Mouse (Mus musculus) embryonic facial prominence, embryonic 12.5 days (tissue): ENCODE data around the gene Synpr. TPM values are rescaled to one million over a fixed set of nuclear protein-coding genes. Genes with fewer than 3 reads are reported as not detected.
A peak's percentile ranks its signal among the peaks of the same experiment; 100 is the strongest.

Source experiments
- ATAC-seq: fragments of 200-750 bp; cut with Nextera tagmentation; 2 replicates; pipeline ENCODE4 v1.8.0; 2017; ENCODE audit not compliant: insufficient number of reproducible peaks, insufficient read depth, low FRiP score, low TSS enrichment
- H3K27ac ChIP-seq: fragments of 300-500 bp; sonication (generic); 2 replicates; pipeline ENCODE4 v1.5.1; 2016; ENCODE audit warnings: mild to moderate bottlenecking
- H3K27me3 ChIP-seq: fragments of 300-500 bp; sonication (generic); 2 replicates; pipeline ENCODE4 v1.6.1; 2016; ENCODE audit warnings: mild to moderate bottlenecking, moderate library complexity
- H3K36me3 ChIP-seq: fragments of 300-500 bp; sonication (generic); 2 replicates; pipeline ENCODE4 v1.6.1; 2016; ENCODE audit warnings: mild to moderate bottlenecking
- H3K4me1 ChIP-seq: fragments of 300-500 bp; sonication (generic); 2 replicates; pipeline ENCODE4 v1.6.1; 2016
- H3K4me2 ChIP-seq: fragments of 300-500 bp; sonication (generic); replicated peaks from 2 replicates; pipeline ENCODE4 v1.6.1; 2016; ENCODE audit warnings: mild to moderate bottlenecking, moderate library complexity
- H3K4me3 ChIP-seq: fragments of 300-500 bp; sonication (generic); 2 replicates; pipeline ENCODE4 v1.5.1; 2016; ENCODE audit warnings: mild to moderate bottlenecking
- H3K9ac ChIP-seq: fragments of 300-500 bp; sonication (generic); 2 replicates; pipeline ENCODE4 v1.6.1; 2016; ENCODE audit warnings: mild to moderate bottlenecking, moderate library complexity
- H3K9me3 ChIP-seq: fragments of 300-500 bp; sonication (generic); 2 replicates; pipeline ENCODE4 v1.6.1; 2016; ENCODE audit warnings: mild to moderate bottlenecking, moderate library complexity
- WGBS: fragments of 180-500 bp; shearing (Covaris S2); methylation state at CpG from one replicate; pipeline ENCODE4 v1.1.7; 2016; 5-methylcytosine and 5-hydroxymethylcytosine counted together
- polyA plus RNA-seq: library from polyadenylated mRNA; unstranded; fragments of >200 nt; fragmentation: Nextera tagmentation; extraction: Ambion mirVana; gene quantifications from 2 replicates; pipeline ENCODE4 v1.2.1, GENCODE M21; 2016

The Synpr gene
- polyA plus RNA-seq, 1 experiment from 2014 or later: 5.0 TPM

DNA sequence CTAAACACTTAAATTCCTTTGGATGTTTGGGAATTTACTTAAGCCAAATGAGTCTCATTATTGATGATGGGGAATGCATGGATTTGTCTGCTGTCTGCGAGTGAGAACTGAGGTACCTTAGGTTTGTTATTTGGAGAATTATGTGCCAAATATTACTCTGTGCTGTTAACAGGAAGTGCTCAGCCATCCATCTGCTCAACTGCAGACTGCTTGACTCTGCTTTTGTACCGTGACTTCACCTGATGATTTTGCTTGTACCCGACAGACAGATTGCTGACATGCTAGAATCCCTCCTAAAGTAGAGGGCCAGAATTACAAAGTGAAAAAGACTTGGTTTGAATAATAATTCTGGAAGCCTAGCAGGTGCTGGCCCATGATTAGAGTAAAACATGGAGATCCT lies 9.6 kb downstream of the Synpr start:
- Histone ChIP-seq H3K36me3 (no peaks in the 10 kb centered on the region), H3K4me3 (no peak overlapping the region), H3K4me2 (no peak overlapping the region), H3K9ac (no peak overlapping the region), H3K4me1 (no peaks in the 10 kb centered on the region), H3K9me3 (no peaks in the 10 kb centered on the region), H3K27ac (no peak overlapping the region), H3K27me3 (no peaks in the 10 kb centered on the region)
- ATAC-seq: no peak
- 79% methylated on average over 3 of the region's 3 CpGs for WGBS

GRCm38 (mm10) chr14:13314323-13314722 lies 29.7 kb downstream of the Synpr start:
- no peak overlapping the region for H3K4me3 ChIP-seq
- no peak overlapping the region for H3K9ac ChIP-seq
- ATAC-seq: no peak
- H3K36me3 ChIP-seq: no peaks in the 10 kb centered on the region
- no peaks in the 10 kb centered on the region for H3K9me3 ChIP-seq
- H3K27me3 ChIP-seq: no peaks in the 10 kb centered on the region
- no peak overlapping the region for H3K4me2 ChIP-seq
- 79% methylated on average over 1 of the region's 1 CpGs for WGBS
- H3K27ac ChIP-seq: no peak overlapping the region
- no peaks in the 10 kb centered on the region for H3K4me1 ChIP-seq

DNA sequence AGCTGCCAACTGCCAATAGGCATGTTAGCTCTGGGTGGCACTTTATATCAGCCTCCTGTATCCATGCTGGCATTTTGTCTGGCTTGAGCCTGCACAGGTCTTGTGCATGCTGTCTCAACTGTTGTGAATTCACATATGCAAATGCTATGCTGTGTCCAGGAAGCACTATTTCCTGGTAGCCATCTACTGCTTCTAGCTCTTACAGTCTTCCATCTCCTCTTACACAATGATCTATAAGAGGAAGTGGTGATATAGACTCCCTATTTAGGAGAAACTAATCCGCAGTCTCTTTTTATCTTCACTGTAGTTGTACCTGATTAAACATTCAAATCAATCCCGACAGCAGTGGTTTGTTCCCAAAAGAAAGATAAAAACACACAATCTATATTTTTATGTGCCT lies 43.9 kb downstream of the Synpr start:
- no peak overlapping the region for H3K9ac ChIP-seq
- no peak for ATAC-seq
- H3K36me3 ChIP-seq: no peaks in the 10 kb centered on the region
- no peaks in the 10 kb centered on the region for H3K4me1 ChIP-seq
- no peak overlapping the region for H3K27ac ChIP-seq
- no peaks in the 10 kb centered on the region for H3K9me3 ChIP-seq
- no peaks in the 10 kb centered on the region for H3K27me3 ChIP-seq
- H3K4me2 ChIP-seq: no peak overlapping the region
- no peak overlapping the region for H3K4me3 ChIP-seq
- 85% methylated on average over 2 of the region's 2 CpGs for WGBS

DNA sequence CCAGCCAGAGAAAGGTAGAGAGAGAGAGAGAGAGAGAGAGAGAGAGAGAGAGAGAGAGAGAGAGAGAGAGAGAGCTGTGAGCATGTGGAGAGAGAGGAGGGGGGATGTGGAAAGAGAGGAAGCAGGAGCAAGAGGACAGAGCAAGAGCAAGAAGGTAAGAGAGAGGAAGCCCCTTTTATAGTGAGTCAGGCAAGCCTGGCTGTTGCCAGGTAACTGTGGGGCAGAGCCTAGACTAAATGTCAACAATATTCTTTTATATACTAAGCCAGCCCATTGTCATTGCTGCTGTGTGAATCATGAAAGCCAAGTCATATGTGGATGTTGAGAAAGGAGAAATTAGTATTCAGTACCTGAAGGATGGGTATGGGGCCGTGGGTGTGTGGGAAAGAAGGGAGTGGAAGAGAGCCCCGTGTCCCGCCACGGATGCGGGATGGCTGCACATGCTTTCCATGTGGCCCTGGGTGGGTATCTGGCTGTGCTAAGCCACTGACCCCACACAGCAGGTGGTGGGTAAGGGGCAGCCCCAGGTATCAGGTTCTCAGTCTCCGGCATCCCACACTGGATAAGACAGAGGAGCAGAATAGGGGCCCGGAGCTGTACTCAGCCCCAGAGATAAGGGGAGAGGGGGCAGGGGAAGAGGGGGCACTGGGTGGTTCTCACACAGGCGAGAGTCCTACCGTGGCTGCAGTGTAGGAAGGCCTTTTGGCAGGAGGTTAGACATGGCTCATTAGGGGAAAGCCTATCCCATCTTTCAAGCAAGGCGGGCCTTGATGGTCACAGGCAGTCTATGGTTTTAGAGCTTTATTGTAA lies 48.1 kb downstream of the Synpr start:
- Histone ChIP-seq H3K36me3 (no peaks in the 10 kb centered on the region), H3K9me3 (no peaks in the 10 kb centered on the region), H3K4me2 (no peak overlapping the region), H3K27ac (no peak overlapping the region), H3K4me3 (no peak overlapping the region), H3K9ac (no peak overlapping the region), H3K27me3 (no peaks in the 10 kb centered on the region), H3K4me1 (no peaks in the 10 kb centered on the region)
- WGBS: 61% methylated on average over 10 of the region's 10 CpGs
- 0 out of 2 replicates have a peak, but pooled peaks have one; percentile 41 for ATAC-seq

DNA sequence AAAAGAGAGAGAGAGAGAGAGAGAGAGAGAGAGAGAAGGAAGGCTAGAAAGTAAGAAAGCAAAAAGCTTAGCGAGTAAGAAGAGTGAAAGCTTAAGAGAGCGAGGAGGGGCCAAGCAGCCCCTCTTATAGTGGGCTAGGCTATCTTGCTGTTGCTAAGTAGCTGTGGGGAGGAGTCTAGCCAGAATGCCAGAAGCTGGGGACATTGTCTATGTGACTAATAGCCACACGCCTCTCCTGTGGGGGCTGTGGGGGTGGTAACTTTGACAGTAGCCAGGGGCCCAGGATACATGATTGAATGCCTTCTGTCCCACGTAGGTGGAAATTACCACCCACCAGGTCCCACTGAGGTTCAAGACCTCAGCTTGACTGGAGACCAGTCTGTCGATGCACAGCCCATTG lies 48.8 kb downstream of the Synpr start:
- Histone ChIP-seq H3K9me3 (no peaks in the 10 kb centered on the region), H3K27me3 (no peaks in the 10 kb centered on the region), H3K4me1 (no peaks in the 10 kb centered on the region), H3K9ac (no peak overlapping the region), H3K27ac (no peak overlapping the region), H3K4me2 (no peak overlapping the region), H3K4me3 (no peak overlapping the region), H3K36me3 (no peaks in the 10 kb centered on the region)
- ATAC-seq: no peak
- WGBS: 76% methylated on average over 5 of the region's 5 CpGs

DNA sequence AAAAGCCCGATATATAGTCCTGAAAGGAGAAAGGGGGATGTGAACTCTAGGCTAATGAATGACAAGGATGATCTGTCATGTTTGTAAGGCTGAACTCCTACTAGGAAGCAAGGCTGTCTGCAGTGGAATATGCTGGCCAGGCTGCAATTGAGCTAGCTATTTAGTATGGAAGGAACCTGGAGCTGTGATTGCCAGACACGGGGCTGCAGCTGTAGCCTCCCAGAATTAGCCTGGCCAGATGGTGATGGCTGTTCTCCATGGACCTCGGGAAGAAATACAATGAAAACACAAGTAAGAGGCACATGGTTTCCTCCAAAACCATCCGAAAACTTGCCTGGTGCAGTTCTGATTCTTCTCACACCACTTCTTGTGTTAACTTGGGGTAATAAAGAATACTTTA lies 51.6 kb downstream of the Synpr start:
- no peak overlapping the region for H3K9ac ChIP-seq
- 41% methylated on average over 4 of the region's 4 CpGs for WGBS

GRCm38 (mm10) chr14:13340688-13341087 lies 56.1 kb downstream of the Synpr start:
- H3K27ac ChIP-seq: no peak overlapping the region
- H3K9ac ChIP-seq: no peak overlapping the region
- H3K4me3 ChIP-seq: no peak overlapping the region
- whole genome bisulfite sequencing: 84% methylated on average over 4 of the region's 4 CpGs
- no peak overlapping the region for H3K4me2 ChIP-seq
- no peaks in the 10 kb centered on the region for H3K36me3 ChIP-seq
- H3K4me1 ChIP-seq: no peaks in the 10 kb centered on the region
- H3K9me3 ChIP-seq: no peaks in the 10 kb centered on the region
- no peak for ATAC-seq
- no peaks in the 10 kb centered on the region for H3K27me3 ChIP-seq

More for the DNA sequence above, 51.6 kb downstream of the Synpr start:
- H3K9me3 ChIP-seq: no peaks in the 10 kb centered on the region
- no peak overlapping the region for H3K4me3 ChIP-seq
- no peak overlapping the region for H3K4me2 ChIP-seq
- no peak overlapping the region for H3K27ac ChIP-seq
- H3K36me3 ChIP-seq: no peaks in the 10 kb centered on the region
- no peaks in the 10 kb centered on the region for H3K4me1 ChIP-seq
- H3K27me3 ChIP-seq: no peaks in the 10 kb centered on the region
- no peak for ATAC-seq

DNA sequence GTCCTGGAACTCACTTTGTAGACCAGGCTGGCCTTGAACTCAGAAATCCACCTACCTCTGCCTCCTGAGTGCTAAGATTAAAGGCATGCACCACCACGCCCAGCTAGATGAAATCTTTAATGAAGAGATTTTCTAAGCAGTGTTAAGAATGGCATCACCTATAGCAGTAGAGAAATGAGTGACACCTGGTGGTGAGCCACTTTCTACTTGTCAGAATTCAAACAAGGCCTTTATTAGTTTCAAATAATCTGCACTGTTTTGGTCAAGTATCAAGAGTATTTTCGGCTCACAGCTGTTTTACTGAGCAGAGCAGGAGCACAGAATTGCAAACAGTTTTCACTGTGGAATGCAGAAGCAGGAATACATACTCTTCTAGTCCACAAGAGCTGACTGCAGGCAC lies 59.7 kb downstream of the Synpr start:
- H3K4me3 ChIP-seq: no peak overlapping the region
- no peaks in the 10 kb centered on the region for H3K36me3 ChIP-seq

GRCm38 (mm10) chr14:13349170-13349865 lies 64.7 kb downstream of the Synpr start:
- peaks cover 6% of the 10 kb centered on the region; the same call in 1 of the 2 replicates for H3K4me1 ChIP-seq
- peak overlapping the region; percentile 2; the same call in 1 of the 2 replicates for H3K27ac ChIP-seq
- no peaks in the 10 kb centered on the region for H3K27me3 ChIP-seq
- H3K36me3 ChIP-seq: no peaks in the 10 kb centered on the region
- no peak overlapping the region for H3K4me3 ChIP-seq
- H3K9ac ChIP-seq: no peak overlapping the region
- 27% methylated on average over 4 of the region's 4 CpGs for WGBS
- H3K9me3 ChIP-seq: no peaks in the 10 kb centered on the region
- H3K4me2 ChIP-seq: no peak overlapping the region
- ATAC-seq: no peak

More for the DNA sequence above, 59.7 kb downstream of the Synpr start:
- no peak overlapping the region for H3K4me2 ChIP-seq
- no peak overlapping the region for H3K9ac ChIP-seq
- peaks cover 3% of the 10 kb centered on the region; the same call in 1 of the 2 replicates for H3K4me1 ChIP-seq
- 77% methylated on average over 2 of the region's 2 CpGs for WGBS
- no peaks in the 10 kb centered on the region for H3K27me3 ChIP-seq
- H3K27ac ChIP-seq: no peak overlapping the region
- no peak for ATAC-seq
- no peaks in the 10 kb centered on the region for H3K9me3 ChIP-seq

DNA sequence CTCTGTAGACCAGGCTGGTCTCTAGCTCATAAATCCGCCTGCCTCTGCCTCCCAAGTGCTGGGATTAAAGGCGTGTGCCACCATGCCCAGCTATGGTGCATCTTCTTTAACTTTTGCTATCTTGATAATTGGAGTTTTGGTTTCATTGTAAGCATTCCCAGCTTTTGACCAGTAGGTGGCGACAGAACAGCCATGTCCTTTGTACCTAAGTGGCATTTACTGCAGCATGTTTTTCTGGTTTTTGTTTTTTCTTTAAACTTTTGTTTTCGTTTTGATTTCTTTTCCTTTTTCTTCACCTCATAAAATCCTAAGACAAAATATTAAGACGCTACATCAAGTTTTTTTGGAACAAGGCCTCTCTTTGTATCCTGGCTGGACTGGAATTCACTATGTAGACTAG lies 69.6 kb downstream of the Synpr start:
- H3K27ac ChIP-seq: no peak overlapping the region
- H3K9ac ChIP-seq: no peak overlapping the region
- no peaks in the 10 kb centered on the region for H3K27me3 ChIP-seq
- no peak overlapping the region for H3K4me3 ChIP-seq
- no peaks in the 10 kb centered on the region for H3K36me3 ChIP-seq
- H3K4me1 ChIP-seq: peaks cover 3% of the 10 kb centered on the region; the same call in 1 of the 2 replicates
- no peak overlapping the region for H3K4me2 ChIP-seq
- no peaks in the 10 kb centered on the region for H3K9me3 ChIP-seq
- 32% methylated on average over 5 of the region's 5 CpGs for WGBS
- no peak for ATAC-seq

DNA sequence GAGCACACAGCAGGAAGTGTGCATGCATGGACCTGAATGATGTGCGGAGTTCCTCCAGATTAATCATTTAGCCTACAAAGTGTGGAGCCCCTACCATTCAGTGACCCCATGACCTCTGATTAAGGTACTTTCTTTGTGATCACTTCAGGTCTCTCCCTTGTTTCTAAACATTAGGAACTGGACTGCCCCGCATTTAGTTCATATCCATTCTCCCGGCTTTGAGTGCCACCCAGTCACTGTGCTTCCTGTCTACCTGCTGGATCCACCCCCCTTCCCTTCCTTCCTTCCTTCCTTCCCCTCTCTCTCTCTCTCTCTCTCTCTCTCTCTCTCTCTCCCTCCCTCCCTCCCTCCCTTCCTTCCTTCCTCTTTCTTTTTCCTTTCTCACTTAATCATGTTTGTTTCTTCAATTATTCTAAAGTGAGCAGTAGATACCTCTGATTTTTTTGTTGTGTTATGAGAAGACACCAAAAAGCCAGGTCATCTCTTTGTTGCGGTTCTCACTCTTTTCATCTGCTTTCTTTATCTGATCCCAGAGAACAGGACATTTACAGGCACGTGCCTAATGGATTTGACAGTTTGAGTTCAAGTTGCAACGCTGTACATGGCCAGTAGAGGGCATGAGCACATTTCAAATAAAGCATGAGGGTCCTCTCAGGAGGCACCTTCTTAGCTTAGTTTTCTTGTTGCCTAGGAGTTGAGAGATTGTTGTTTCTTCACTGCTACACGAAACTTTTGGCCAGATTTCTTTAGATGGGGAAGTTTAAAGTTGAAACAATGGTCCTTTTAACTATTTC lies 71.2 kb downstream of the Synpr start:
- H3K4me3 ChIP-seq: no peak overlapping the region
- ATAC-seq: no peak
- H3K4me2 ChIP-seq: no peak overlapping the region
- H3K36me3 ChIP-seq: no peaks in the 10 kb centered on the region
- no peaks in the 10 kb centered on the region for H3K4me1 ChIP-seq
- H3K9me3 ChIP-seq: no peaks in the 10 kb centered on the region
- WGBS: 14% methylated on average over 7 of the region's 7 CpGs
- H3K27ac ChIP-seq: no peak overlapping the region
- no peak overlapping the region for H3K9ac ChIP-seq
- no peaks in the 10 kb centered on the region for H3K27me3 ChIP-seq
